Mouse (Mus musculus) erythroblast, embryonic 14.5 days (primary cell): ENCODE results near the gene Myof.

Experiments used
- GATA1 ChIP-seq: IDR thresholded peaks from 2 replicates; pipeline ENCODE4 v1.6.1; 2012; ENCODE audit warnings: low read length, inconsistent platforms, mixed read lengths
- TAL1 ChIP-seq: IDR thresholded peaks from 3 replicates; pipeline ENCODE4 v1.6.1; 2012; ENCODE audit warnings: low read length, inconsistent platforms, mixed read lengths

GRCm38 (mm10) chr19:38015180-38015872, 28.1 kb downstream of the Myof start:
- TF ChIP-seq TAL1 (no peak), GATA1 (no peak)
